Mouse (Mus musculus) gastrocnemius, adult 8-10 months (tissue): ENCODE data around the gene Rps17. TPM values are rescaled to one million over a fixed set of nuclear protein-coding genes. Genes with fewer than 3 reads are reported as not detected.
A peak's percentile ranks its signal among the peaks of the same experiment; 100 is the strongest.

Source experiments
- DNase-seq, 2 experiments: peaks; one replicate each; pipeline ENCODE4 v3.0.0; 2022; ENCODE audit warnings: low spot score in 2 of 2
- total RNA-seq, 4 experiments: library from RNA; stranded (reverse); gene quantifications; 2 replicates each; pipeline ENCODE4 v1.2.4; 2022

Rps17 gene
- 100 to 1,000 TPM; 756 to 885 (median 813) TPM for total RNA-seq

DNA sequence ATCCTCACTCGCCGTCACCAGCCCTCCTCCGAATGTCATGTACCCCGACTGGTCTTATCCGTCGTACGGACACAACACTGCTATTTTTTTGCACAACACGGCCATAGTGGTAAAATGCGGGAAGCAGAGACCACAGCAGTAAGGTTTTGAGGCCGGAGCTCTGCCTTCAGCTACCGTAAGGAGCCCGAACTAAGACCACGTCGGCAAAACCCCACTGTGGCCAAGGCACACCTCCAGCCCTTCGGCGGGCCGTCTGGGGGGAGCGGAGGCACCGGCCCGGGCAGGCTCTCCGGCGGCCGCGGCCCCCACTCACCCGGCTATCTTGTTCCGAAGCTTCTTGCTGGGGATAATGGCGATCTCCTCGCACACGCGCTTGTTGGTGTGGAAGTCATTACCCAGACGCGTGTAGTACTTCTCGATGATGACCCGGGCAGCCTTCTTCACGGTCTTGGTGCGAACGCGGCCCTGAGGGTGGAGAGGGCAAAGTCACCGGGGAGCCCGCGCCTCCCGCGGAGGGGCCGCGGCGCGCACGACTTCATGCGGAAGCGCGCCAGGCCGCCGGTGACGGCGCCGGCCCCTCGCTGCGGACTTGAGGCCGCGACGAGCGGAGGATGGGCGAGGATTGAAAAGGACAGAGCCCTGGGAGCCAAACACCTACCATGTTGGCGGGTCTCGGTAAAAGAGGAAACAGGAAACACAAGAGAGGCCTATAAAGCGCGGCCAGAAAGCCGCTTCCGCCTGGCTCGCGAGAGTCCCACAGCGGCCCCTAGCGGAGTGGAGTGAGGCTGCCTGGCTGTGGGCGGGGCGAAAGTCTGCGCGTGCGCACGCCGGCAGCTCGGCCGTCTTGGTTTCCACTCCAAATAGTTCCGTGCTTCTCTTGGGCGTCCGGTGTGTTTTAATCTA lies at the start of gene Rps17:
TSS of gene Rps17 (minus strand) at position 711 of the 903 bp plus-strand sequence.
- peak; percentile 94 to 95 for DNase-seq

DNA sequence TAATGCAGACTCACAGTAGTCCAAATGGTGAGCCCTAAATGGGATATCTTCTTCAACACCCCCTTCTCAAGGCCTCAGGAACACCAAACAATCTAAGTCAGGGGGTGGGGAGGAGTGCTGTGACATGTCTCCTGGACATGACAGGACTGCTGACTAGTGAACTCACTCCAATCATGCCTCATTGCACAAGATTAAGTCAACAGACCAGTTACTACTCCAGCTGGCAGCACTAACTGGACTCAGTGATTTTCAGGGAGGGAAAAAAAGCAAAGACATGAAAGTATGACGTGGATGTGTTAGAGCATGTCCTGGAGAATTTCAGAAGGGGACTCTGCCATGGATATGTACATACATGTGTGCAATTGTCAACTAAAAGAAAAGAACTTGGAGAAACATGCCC lies 34.3 kb upstream of the Rps17 start:
- DNase-seq, result no peak

DNA sequence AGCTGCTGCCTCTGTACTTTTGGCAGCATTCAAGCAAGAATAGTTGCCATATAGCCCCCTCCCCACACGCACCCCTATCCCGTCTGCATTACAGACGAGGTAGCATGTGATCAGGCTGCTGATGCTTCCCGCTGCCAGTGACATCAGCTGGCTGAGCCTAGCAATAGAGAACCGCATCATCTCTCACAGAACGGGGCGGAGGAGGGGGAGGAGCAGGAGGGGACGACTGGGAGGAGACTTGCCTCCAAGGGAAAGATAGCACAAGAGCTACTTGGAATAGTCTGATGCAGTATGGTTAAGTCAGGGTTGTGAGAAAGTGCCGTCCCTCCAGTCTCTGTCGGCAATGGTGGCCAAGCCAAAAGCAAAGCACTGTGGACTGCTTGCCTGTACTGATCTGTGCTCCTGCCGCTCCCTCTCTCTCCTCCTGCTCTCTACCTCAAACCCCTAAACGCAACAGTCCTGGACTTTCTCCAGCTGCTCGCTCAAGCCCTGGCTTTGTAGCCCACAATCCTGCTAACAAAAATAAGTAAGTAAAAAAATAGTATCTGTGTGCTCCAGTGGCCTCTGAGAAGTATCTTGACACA lies 27.4 kb upstream of the Rps17 start:
- DNase-seq, result peak; percentile 48 to 58

DNA sequence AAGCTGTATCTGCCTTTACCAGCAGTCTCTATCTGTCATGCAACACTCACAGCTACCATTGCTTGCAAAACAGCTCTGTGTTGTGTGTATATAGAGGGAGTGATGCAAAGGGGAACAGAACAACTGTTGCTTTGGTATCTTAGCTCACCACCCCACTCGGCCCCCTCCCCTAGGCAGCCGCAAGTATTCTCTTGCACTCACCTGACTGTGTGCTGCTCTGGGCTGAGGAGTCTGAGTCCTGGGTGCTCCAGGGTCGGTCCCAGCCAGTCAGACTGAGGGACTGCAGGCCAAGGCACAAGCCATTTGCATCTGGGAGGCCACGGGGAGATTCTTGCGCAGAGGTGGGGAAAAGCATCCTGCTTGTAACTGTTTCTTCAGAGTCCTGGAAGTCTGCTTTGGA lies 26.8 kb upstream of the Rps17 start:
- no peak for DNase-seq

DNA sequence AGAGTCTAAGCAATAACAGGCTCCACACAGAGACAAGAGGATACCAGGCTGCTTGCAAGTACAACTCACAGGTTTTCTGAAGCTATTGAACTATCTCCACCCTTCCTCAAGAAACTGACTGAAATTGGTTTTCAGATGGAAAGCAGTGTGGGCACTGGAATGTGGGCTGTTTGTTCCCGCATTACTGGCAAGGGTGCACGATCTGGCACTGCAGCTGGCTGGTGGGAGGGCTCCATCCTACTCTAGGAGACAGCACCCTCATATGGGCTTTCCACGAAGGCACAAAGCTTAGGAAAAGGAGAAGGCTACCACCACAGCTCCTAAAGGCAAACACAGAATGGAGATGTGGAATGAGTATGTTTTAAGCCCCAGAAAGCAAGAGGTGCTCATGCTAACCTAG lies 24.7 kb upstream of the Rps17 start:
- DNase-seq, result no peak

DNA sequence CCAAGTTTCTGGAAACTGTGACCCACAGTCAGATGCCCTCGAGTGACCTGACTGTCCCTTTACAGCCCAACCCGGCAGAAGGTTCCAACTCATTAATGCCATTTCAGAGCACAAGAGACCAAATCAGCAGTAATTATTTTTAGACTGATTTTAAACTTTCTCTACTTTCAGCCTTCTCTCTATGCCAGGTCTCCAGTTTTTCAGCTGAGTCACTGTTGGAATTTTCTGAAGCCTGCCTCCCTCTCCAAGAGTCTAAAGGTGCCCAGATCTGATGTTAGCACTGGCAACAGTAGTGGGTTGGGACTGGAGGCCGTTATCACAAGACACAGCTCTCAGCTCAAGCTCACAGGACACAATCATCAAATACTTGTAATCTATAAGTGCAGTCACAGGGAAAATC lies 22.9 kb upstream of the Rps17 start:
- no peak for DNase-seq

DNA sequence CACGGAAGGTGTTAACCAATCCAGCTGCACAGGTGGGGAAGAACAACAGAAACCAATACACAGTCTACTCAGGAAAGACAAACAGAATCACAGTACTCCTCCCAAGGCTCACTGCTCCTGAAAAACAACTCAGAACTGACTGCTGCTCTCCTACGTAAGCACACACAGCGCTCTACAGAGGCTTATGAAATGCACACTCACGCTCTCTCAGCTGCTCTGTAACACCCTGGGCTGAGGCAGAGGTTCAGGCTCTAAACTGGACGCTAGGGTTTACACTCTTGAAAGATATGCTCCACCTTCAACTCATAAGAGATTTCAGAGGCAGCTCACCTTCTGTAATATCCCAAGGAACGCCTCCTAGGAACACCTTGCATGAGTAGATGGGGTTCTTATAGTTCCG lies 11.9 kb upstream of the Rps17 start:
- no peak for DNase-seq

DNA sequence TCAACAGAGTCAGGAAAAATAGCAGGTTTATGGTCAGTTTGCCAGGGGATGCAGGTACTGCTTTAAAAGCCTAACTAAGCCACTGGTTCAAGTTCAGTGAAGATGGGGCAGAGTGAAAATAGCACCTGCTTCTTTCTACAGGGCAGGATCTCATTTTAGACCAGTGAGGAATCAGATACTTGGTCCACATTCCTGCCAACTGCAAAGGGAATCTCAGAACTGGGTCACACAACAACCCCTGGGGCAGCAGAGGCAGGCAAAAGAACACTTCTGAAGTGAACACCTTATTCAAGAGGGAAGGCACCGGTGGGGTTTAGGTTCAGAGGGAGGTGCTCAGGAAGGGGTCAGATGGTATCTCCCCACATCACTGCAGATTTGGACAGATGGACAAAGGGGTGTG lies 11.3 kb upstream of the Rps17 start:
- DNase-seq, result no peak

DNA sequence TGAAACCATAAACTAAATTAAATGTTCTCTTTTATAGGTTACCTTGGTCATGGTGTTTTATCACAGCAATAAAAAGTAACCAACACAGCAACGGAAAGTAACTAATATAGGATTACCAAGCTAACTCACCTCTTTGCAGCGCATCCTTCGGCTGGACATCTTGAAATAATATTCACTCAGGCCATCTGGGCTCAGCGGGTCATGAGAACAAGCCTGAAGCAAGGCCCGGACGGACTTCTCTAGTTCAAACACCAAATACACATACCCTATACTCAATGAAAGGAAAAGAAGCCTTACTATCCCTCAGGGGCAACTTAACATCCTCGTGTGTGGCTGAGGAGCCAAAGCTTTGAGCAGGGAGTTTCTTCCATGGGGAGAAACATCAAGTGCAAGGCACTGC lies 10.7 kb upstream of the Rps17 start:
- no peak for DNase-seq

DNA sequence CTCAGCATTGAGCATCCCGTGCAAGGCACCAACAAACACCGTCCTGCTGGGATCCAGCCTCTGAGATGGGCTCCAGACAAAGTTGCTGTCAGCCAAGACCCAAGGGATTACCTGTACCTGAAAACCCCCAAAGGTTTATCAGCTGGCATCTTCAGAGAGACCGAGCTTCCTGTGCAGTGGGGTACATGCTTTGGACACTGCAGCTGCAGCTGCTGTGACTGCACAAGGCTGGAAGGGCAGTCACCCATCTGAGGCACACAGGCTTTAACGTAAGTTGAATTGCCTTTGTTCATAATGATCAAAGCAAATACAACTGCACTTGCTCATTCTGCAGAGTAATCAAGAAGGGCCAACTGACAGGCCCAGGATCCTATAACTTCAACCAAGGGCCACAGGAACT lies 6.8 kb upstream of the Rps17 start:
- no peak for DNase-seq

DNA sequence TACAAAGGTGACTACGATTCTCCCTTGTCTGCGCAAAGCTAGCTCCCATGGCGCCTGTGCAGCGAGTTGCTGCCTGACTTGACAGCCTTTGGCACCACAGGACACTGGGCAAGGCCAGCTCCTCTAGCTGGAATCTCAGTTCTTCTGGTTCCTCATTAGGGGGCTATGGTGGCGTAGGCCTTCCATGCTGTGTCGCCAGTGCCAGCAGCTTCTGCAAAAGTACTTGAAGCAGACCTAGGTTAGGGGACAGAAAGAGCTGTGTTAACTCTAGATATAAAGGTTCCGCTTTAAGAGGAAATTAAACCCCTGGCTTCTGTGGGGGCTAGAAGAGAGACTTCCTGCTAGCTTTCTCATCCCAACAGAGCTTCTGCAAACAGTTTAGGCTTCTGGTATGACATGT lies 3.2 kb upstream of the Rps17 start:
- no peak for DNase-seq

DNA sequence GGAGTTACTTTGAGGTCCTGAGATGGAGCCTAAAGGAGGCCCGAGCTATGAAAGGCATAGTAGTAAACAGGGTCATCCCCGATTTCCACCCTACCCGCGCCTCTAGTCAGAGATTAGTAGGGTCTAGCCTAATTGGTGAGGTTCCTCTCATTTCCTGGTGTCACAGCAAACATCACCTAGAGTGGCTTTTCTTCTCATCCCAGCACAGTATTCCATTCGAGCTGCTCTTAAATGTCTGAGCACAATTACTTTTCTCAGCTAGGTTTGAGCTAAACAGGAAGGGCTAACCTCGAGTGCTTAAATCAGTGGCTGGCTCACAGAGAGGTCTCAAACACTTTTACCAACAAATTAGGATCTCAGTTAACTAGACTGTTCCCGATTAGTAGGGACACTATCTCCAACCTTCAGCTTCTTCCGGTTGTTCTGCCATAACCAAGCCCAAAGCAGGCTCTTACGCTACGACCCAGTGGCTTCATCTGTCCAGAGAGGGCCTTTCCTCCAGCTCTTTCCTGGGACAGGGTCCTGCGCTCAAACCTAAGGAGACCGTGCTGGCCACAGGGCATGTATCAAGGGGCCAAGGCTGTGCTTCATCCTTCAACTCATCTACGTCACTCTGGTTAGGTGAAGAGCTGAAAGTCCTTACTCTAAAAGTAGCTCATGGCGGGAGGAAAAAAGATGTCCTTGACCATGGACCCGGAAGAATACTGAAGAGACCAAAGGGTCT lies 555 bp upstream of the Rps17 start:
- no peak for DNase-seq

DNA sequence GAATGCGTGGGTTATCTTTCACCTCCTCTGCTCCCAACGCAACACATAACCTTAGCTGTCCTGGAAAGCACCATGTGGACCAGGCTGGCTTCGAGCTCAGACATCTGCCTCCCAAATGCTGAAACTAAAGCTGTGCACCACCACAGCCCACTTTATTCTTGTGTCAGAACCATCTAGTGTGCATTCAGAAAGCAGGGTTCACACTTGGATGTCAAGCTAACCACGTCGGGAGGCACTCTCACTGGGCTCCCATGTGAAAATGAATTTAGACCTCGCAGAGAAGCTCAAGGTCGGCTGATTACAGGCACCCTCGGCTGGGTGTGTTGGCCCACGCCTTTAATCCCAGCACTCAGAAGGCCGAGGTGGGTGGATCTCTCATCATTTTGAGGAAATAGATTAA lies 1.2 kb downstream of the Rps17 start:
- no peak for DNase-seq

DNA sequence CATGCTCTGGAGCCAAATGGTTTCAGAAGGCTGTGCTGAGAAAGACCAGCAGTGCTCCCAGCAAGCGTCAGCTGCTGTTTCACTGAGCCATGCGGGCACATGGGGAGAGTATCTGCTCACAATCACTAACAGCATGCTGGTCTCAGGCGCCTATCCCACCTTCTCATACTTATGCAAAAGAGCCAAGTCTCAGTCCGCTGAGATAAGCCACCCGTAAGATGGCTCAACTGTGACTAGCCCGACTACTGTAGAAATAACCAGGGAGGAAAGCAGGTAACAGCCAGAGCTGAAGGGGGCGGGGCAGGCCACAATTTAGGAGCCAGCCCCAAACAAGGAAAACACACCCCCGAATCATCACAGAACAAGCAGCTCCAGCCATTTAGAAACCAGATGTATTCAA lies 1.7 kb downstream of the Rps17 start:
- DNase-seq, result no peak

DNA sequence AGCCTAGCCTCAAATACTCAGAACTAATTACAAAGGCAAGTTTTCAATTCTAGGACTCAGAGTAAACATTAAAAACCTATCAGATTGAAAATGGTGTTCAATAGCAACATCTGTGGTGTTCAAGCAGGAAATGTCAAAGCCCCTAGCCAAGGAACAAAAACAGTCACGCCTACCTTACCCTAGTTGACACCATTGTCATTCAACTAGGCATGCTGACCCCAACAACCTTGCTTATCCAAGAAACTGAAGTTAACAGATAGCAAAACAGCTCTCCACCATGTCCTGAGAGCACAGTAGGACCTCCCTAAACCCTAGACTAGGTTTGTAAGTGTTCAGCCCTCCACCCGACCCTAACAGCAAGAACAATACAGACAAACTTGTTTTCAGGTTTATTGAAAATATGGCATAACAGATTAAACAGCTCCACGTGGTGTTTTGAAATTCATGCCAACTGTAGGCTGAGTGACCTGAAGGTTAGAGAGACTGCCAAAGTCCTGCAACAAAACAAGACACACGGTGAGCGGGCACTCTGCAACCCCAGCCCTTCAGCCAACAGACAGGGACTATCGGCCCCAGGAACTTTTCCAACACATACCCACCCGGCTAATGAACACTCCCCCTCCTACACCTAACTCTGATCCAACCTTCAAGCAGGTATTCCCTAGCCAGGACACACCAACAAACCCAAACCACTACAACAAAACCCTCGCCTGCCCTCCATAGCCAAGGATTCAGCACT lies 2.5 kb downstream of the Rps17 start:
- DNase-seq, result no peak

DNA sequence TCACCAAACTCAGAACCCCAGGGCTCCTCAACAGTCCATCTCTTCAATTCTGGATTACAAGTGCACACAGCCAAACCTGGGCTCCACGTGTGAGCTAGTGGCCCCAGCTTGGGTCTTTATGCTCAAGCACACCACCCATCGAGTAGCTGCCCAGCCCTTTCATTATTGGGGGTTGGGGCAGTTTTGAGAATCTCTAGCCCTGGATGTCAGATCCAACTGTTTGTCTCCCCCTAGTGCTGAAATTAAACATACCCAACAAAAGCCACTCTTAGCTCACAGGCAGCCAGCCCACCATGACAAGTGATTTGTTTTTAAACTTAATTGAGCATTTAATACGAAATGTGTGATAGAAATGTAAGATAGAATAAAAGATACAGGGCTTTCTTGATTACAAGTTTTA lies 3.5 kb downstream of the Rps17 start:
- DNase-seq, result no peak

DNA sequence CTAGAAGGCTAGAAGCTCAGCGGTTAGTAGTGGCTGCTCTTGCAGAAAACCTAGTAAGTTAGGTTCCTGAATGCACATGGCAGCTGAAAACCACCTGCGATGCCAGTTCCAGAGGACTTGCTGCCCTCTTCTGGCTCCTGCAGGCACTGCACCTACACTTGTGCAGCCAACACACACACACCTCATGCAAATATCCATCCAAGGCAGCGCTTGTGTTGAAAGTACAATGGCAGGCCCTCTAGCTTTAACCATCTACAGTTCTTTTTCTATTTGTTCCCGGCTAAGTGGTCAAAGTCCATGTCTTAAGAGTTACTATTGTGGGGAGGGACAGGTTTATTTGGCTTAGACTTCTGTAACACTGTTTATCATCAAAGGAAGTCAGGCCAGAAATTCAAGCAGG lies 5.3 kb downstream of the Rps17 start:
- DNase-seq, result no peak

DNA sequence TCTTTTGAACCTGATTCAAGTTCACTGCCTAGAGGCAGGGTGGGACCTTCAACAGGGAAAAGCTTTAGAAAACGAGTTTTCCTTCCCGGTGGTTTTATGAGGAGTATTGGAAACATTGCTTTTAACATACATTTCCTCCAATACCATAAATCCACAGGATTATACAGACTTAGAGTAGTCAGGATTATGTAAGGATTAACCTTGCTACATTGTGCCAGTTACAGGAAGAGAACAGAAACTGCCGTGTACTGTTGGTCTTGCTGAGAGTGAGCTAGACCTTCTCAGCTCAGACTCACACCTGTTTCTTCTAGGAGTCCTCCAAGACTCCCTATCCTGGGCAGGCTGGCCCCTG lies 6.6 kb downstream of the Rps17 start:
- no peak for DNase-seq

DNA sequence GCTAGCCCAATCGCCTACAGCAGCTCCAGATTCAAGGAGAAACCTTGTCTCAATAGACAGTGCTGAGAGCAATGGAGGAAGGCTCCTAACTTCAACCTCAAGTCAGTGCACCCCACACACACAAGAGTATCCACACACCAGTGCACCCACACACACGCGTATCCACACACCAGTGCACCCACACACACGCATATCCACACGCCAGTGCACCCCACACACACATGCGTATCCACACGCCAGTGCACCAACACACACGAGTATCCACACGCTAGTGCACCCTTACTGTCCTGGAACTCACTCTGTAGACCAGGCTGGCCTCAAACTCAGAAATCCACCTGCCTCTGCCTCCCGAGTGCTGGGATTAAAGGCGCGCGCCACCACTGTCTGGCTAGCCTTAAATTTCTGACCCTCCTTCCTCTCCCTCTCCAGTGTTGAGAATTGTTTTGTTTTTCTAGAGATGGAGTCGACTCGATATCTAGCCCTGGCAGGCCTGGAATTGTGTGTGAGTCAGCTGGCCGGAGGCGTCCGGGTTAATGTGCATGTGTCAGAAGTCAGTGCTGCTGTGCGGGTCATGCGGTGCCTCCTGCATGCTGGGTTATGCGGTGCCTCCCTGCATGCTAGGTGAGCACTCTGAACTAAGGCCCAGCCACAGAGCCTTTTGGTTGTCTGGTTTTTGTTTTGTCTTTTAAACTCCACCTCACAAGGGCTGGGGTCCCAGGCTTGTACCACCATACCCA lies 7.1 kb downstream of the Rps17 start:
- DNase-seq, result no peak

DNA sequence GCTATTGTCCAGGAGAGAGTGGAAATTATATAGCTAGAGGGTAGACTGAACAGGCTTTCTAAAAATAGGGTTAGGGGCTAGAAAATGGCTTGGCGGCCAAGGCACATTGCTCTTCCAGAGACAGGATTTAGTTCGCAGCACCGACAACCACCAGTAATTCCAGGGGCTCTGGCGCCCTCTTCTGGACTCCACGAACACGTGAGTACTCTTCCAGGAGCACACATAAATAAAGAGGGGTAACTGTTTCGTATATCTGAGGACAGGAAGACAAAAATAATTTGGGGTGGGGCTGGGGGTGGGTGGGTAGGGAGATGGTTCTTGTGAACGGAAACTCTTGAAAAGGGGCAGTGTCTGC lies 8.6 kb downstream of the Rps17 start:
- no peak for DNase-seq

DNA sequence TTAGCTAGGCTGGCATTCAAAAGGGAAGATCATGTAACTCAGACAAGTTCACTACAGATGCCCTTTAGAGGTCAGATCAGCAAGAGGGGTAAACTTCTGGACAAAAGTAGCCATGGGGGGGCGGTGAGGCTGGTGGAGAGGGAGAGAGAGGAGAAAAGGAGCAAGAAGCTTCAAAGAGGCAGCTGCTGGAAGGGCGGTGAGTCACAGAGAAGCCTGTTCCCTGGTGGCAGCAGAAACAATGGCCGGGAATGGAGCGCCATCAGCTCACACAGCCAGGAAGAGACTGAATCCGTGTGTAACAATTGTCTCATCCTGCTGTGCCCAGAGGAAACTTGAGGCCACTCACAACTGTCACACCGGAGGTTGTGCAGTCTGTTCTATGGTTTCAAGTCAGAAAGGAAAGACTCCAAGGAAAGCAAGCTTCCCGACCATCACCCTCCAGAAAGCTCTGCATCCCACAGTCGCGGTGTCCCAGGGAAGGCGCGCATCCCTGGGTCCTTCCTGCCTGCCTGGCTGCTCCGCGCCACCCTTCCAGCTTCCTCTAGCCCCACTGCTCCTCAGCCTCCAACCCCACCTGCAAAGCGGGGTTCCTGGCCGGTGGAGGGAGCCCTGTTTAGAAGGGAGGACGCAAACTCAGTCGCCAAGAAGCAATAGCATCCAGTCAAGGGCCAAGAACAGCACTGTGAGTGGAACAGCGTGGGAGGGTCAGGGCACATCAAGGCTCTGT lies 9.2 kb downstream of the Rps17 start:
- no peak for DNase-seq
